Mouse (Mus musculus) C2C12 (cell line): ENCODE measurements around the gene Mrm3.

Experiments used
- CTCF ChIP-seq: IDR thresholded peaks from one replicate; pipeline ENCODE4 v1.5.1; 2011; ENCODE audit not compliant: control insufficient read depth, insufficient read depth, insufficient read length
- MYOG ChIP-seq: IDR thresholded peaks from one replicate; pipeline ENCODE4 v1.6.1; 2011; ENCODE audit not compliant: control insufficient read depth, insufficient read length; ENCODE audit errors: extremely low read depth
- USF1 ChIP-seq: IDR thresholded peaks from one replicate; pipeline ENCODE4 v1.6.1; 2011; ENCODE audit warnings: low read depth, mild to moderate bottlenecking, control low read depth, moderate library complexity

DNA sequence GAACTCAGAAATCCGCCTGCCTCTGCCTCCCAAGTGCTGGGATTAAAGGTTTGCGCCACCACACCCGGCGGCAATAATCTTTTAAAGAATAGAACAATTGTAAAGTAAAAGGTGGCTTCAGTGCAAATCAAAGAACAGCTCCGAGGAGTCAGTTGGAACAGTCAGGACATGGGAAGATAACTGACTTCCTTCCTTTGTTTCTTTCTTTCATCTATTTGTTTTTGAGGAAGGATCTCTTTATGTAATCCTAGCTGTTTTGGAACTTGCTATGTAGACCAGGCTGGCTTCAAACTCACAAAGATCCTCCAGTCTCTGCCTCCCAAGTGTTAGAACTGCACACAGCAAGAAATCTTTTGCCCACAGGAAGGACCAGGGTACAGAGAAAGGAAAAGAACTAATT lies 18.9 kb upstream of the Mrm3 start:
- TF ChIP-seq CTCF (no peak), USF1 (no peak), MYOG (no peak)
